Mouse (Mus musculus) kidney, embryonic 16.5 days (tissue): ENCODE results near the gene Gfra1. TPM values are rescaled to one million over a fixed set of nuclear protein-coding genes. Genes with fewer than 3 reads are reported as not detected.
A peak's percentile ranks its signal among the peaks of the same experiment; 100 is the strongest.

Source experiments
- ATAC-seq: fragments of 200-750 bp; cut with Nextera tagmentation; 2 replicates; pipeline ENCODE4 v1.8.0; 2017; ENCODE audit warnings: moderate TSS enrichment; ENCODE audit not compliant: low FRiP score, low TSS enrichment
- H3K27ac ChIP-seq: fragments of 300-500 bp; sonication (generic); 2 replicates; pipeline ENCODE4 v1.5.1; 2014; ENCODE audit warnings: low read length
- H3K27me3 ChIP-seq: fragments of 300-500 bp; sonication (generic); 2 replicates; pipeline ENCODE4 v1.6.1; 2014; ENCODE audit warnings: low read length, control low read depth, mixed read lengths; ENCODE audit not compliant: insufficient read depth
- H3K36me3 ChIP-seq: fragments of 300-500 bp; sonication (generic); 2 replicates; pipeline ENCODE4 v1.6.1; 2014; ENCODE audit warnings: low read length, control low read depth, mixed read lengths; ENCODE audit not compliant: insufficient read depth
- H3K4me1 ChIP-seq: fragments of 300-500 bp; sonication (generic); 2 replicates; pipeline ENCODE4 v1.6.1; 2014; ENCODE audit warnings: low read length, control low read depth, mixed read lengths; ENCODE audit not compliant: insufficient read depth
- H3K4me2 ChIP-seq: fragments of 300-500 bp; sonication (generic); replicated peaks from 2 replicates; pipeline ENCODE4 v1.6.1; 2014; ENCODE audit warnings: low read depth, low read length
- H3K4me3 ChIP-seq: fragments of 300-500 bp; sonication (generic); 2 replicates; pipeline ENCODE4 v1.5.1; 2014; ENCODE audit warnings: mild to moderate bottlenecking, low read length
- H3K9ac ChIP-seq: fragments of 300-500 bp; sonication (generic); replicated peaks from 2 replicates; pipeline ENCODE4 v1.6.1; 2014; ENCODE audit warnings: low read length
- H3K9me3 ChIP-seq: fragments of 300-500 bp; sonication (generic); 2 replicates; pipeline ENCODE4 v1.6.1; 2016; ENCODE audit warnings: low read length, control low read depth
- WGBS: fragments of 180-500 bp; shearing (Covaris S2); extraction: QIAGEN DNeasy Blood & Tissue Kit; methylation state at CpG from one replicate; pipeline ENCODE4 v1.1.7; 2014; 5-methylcytosine and 5-hydroxymethylcytosine counted together
- polyA plus RNA-seq: library from polyadenylated mRNA; unstranded; fragments of >200 nt; fragmentation: Nextera tagmentation; extraction: Ambion mirVana; gene quantifications from 2 replicates; pipeline ENCODE4 v1.2.1, GENCODE M21; 2015

The Gfra1 gene
- polyA plus RNA-seq, 1 experiment from 2014 or later, result 66.9 TPM

DNA sequence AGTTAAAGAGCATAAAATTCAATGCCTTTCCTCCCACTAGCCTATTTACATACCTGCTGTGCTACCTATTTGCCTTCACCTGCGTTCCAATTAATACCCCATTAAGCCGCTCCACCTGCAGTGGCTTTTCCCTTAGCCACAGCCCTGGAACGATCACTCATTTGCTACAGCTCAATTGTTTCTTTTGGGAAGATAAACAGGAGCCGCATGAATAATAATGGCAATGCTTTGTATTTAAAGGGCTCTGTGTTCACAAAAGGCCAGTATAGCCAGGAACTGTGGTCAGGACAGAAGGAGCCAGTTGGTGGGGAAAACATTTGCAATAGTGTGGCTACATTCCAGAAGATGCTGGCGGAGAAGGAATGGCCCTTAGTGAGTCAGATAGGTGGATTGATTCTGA, 141.1 kb downstream of the Gfra1 start:
- no peak for ATAC-seq
- peaks cover 7% of the 10 kb centered on the region; the same call in 1 of the 2 replicates for H3K36me3 ChIP-seq
- no peak overlapping the region for H3K9ac ChIP-seq
- 0 out of 2 replicates have a peak, but pooled peaks cover 8% of the 10 kb centered on the region for H3K4me1 ChIP-seq
- WGBS, result 78% methylated on average over 5 of the region's 5 CpGs
- 0 out of 2 replicates have a peak overlapping the region, but pooled peaks have one; percentile 30 for H3K27ac ChIP-seq
- peaks cover 12% of the 10 kb centered on the region; the same call in 1 of the 2 replicates for H3K9me3 ChIP-seq
- H3K27me3 ChIP-seq, result no peaks in the 10 kb centered on the region
- no peak overlapping the region for H3K4me2 ChIP-seq
- H3K4me3 ChIP-seq, result no peak overlapping the region

GRCm38 (mm10) chr19:58313785-58314184, 141.9 kb downstream of the Gfra1 start:
- ATAC-seq, result no peak
- Histone ChIP-seq H3K9me3 (peaks cover 12% of the 10 kb centered on the region; the same call in 1 of the 2 replicates), H3K27me3 (no peaks in the 10 kb centered on the region), H3K4me3 (no peak overlapping the region), H3K36me3 (peaks cover 7% of the 10 kb centered on the region; the same call in 1 of the 2 replicates), H3K27ac (no peak overlapping the region), H3K4me1 (0 out of 2 replicates have a peak, but pooled peaks cover 8% of the 10 kb centered on the region), H3K4me2 (no peak overlapping the region), H3K9ac (no peak overlapping the region)
- 86% methylated on average over 2 of the region's 2 CpGs for WGBS

DNA sequence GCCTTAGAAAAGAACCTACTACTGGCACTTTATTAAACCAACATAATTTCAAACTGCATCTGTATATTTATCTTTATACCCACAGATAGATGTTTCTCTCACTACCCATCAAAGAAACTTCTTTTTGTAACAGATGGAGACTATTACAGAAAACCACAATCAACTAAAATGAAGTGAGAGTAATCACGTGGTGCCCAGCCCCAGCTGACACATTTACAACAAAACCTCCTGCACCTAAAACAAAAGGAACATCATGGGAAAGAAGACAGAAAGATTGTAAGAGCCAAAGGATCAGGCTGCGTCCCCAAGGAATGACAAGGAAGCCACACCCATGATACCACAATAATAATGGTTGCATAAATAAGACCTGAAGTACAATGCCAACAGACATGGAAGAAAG, 143.2 kb downstream of the Gfra1 start:
- no peak overlapping the region for H3K27ac ChIP-seq
- H3K36me3 ChIP-seq, result peaks cover 7% of the 10 kb centered on the region; the same call in 1 of the 2 replicates
- H3K4me2 ChIP-seq, result no peak overlapping the region
- no peak for ATAC-seq
- no peak overlapping the region for H3K9ac ChIP-seq
- H3K9me3 ChIP-seq, result peaks cover 12% of the 10 kb centered on the region; the same call in 1 of the 2 replicates
- no peak overlapping the region for H3K4me3 ChIP-seq
- H3K27me3 ChIP-seq, result no peaks in the 10 kb centered on the region
- 74% methylated on average over 2 of the region's 2 CpGs for WGBS
- 0 out of 2 replicates have a peak, but pooled peaks cover 8% of the 10 kb centered on the region for H3K4me1 ChIP-seq

DNA sequence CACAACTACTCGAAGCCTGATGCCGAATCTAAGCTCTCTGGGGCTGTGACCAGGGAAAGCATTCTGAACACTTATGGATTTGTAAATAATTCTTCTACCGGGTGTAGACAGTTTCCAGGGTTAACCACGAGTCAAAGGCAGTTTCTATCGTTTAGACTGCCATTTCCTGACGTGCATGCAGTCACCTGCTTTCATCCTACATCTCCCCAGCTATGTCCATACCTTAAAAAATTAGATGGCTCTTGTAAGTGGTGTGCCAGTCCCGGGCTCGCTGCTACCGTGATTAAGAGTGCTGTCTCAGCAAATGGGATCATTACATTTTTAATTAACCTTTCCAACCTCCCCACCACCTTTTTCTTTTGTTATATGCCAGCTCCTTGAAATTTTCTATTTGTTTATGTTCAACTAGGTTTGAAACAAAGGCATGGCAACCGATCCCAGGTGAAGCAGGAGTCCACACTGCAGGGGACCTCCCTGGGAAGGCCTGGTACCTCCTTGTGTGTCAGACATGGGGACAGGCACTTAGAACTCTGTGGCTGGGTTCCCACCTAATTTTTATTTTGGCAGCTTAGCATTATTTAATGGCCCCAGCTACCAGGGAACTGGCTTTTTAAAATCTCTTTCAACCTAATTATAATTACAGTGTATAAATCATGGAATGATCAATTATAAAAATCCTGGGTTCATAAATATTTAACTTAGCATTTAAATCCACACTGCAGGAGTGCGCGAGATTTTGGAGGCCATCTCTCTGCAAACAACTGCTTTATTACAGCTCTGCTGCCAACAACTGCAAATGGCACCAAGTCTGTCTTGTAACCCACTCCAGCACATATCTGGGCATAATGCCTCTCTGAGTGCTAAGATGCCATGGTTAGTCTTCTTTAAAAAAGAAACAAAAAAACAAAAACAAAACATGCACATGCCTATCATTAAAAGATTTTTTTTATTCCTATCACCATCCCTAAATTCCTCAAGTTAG, 145.1 kb downstream of the Gfra1 start:
- Histone ChIP-seq H3K27me3 (no peaks in the 10 kb centered on the region), H3K9ac (no peak overlapping the region), H3K4me3 (no peak overlapping the region), H3K36me3 (peaks cover 7% of the 10 kb centered on the region; the same call in 1 of the 2 replicates), H3K4me2 (peak overlapping the region; percentile 20), H3K27ac (no peak overlapping the region), H3K9me3 (peaks cover 12% of the 10 kb centered on the region; the same call in 1 of the 2 replicates), H3K4me1 (0 out of 2 replicates have a peak, but pooled peaks cover 8% of the 10 kb centered on the region)
- ATAC-seq, result no peak
- 42% methylated on average over 12 of the region's 12 CpGs for WGBS

DNA sequence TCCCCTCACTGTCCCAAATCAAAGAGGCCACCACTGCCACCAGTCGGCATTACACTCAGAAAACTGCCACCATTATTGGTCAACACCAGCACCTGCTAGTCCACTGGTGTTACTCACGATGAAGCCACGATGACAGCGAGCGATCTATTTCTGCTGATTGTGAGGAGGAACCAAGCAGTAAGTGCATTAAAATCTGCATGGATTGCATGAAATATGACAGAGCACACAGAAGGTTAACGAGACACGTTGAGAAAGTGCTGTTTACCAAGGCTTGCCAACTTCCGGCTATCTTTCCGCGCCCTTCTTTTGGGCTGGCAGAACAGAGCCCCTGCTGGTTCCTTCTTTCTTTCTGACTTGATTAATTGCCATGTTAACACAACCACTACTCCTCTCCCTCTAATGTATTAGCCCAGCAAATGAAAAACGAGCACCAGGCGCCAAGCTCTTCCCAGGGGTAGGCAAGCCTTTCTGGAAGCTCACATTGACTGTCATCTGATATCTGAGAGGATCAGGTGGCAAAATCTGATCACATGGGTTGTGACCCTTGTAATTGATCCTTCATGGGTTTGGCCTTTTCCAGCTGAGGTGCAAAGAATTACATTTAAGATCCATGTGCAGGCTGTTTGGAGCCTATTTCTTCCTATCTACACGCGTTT, 146.0 kb downstream of the Gfra1 start:
- Histone ChIP-seq H3K27ac (no peak overlapping the region), H3K4me1 (0 out of 2 replicates have a peak, but pooled peaks cover 8% of the 10 kb centered on the region), H3K36me3 (peaks cover 5% of the 10 kb centered on the region; the same call in 1 of the 2 replicates), H3K27me3 (no peaks in the 10 kb centered on the region), H3K9me3 (peaks cover 12% of the 10 kb centered on the region; the same call in 1 of the 2 replicates), H3K4me3 (no peak overlapping the region), H3K9ac (no peak overlapping the region), H3K4me2 (peak overlapping the region; percentile 20)
- WGBS, result 29% methylated on average over 14 of the region's 14 CpGs
- ATAC-seq, result peak; percentile 42; the same call in 1 of the 2 replicates

DNA sequence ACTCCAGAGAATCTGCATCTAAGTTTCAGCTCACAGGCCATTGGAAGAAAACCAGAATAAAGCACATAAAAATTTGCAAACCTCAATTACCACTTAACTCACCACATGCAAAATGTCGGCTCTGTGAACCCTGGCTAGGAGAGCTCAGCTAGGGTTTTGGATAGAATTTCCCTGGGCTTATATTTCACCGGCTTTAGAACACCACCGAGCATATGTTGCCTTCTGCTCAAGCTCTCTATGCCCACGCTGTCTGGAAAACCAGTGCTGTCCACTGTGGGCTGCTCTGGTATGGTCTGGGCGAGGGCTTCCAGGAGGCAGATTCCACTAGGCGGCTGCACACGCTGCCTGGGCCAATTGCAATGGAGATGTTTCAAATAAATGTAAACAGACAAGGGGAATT, 154.6 kb downstream of the Gfra1 start:
- WGBS, result 67% methylated on average over 7 of the region's 7 CpGs
- Histone ChIP-seq H3K4me2 (no peak overlapping the region), H3K4me1 (0 out of 2 replicates have a peak, but pooled peaks cover 4% of the 10 kb centered on the region), H3K9ac (no peak overlapping the region), H3K36me3 (no peaks in the 10 kb centered on the region), H3K4me3 (no peak overlapping the region), H3K27me3 (no peaks in the 10 kb centered on the region), H3K9me3 (no peaks in the 10 kb centered on the region), H3K27ac (no peak overlapping the region)
- ATAC-seq, result no peak

DNA sequence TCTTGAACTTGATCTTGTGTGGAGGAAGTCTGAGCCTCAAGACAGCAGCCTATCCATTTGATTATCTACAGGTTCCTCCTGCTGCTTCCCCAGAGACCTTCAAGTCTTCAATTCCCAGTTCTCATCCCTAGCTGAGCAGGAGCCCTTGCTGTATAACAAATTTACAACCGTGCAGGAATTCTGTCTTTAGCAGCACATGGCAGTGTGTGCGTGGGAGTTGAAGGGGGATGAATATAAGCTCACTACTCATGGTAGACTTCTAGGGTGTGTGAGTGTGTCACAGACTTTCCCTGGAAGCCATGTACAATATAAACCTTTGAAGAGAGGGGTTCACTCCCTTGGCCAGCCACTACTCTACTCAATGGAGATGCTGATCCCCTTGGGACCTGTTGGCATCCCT, 157.8 kb downstream of the Gfra1 start:
- H3K4me2 ChIP-seq, result no peak overlapping the region
- no peak overlapping the region for H3K4me3 ChIP-seq
- no peaks in the 10 kb centered on the region for H3K36me3 ChIP-seq
- WGBS, result 23% methylated on average over 2 of the region's 2 CpGs
- H3K9ac ChIP-seq, result no peak overlapping the region
- no peaks in the 10 kb centered on the region for H3K27me3 ChIP-seq
- H3K4me1 ChIP-seq, result 0 out of 2 replicates have a peak, but pooled peaks cover 4% of the 10 kb centered on the region
- H3K9me3 ChIP-seq, result no peaks in the 10 kb centered on the region
- H3K27ac ChIP-seq, result no peak overlapping the region
- no peak for ATAC-seq

DNA sequence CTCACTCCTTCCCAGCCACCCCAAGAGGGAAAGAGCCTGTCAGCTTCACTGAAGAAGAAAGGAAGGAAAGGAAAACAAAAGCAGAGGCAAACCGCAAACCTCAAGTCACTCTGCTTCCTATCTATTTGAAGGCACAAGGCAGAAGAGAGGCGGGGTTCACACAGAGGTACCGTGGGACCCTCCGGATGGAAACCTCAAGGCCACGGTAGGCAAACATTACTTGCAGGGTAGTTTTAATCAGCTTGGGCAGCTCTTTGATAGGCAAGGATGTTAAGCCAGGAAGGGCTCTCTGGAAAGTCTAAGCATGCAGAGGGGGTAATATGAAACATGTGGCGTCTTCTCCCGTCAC, 158.9 kb downstream of the Gfra1 start:
- Histone ChIP-seq H3K27me3 (no peaks in the 10 kb centered on the region), H3K4me2 (no peak overlapping the region), H3K9ac (no peak overlapping the region), H3K4me3 (no peak overlapping the region), H3K4me1 (0 out of 2 replicates have a peak, but pooled peaks cover 4% of the 10 kb centered on the region), H3K36me3 (no peaks in the 10 kb centered on the region), H3K27ac (no peak overlapping the region), H3K9me3 (no peaks in the 10 kb centered on the region)
- WGBS, result 55% methylated on average over 7 of the region's 7 CpGs
- ATAC-seq, result no peak

- ATAC-seq, result no peak
- H3K4me1 ChIP-seq, result 0 out of 2 replicates have a peak, but pooled peaks cover 4% of the 10 kb centered on the region
- no peak overlapping the region for H3K4me2 ChIP-seq
- H3K27me3 ChIP-seq, result no peaks in the 10 kb centered on the region
- H3K27ac ChIP-seq, result no peak overlapping the region
- 83% methylated on average over 14 of the region's 14 CpGs for WGBS
- no peaks in the 10 kb centered on the region for H3K9me3 ChIP-seq
- H3K36me3 ChIP-seq, result no peaks in the 10 kb centered on the region
- no peak overlapping the region for H3K4me3 ChIP-seq
- no peak overlapping the region for H3K9ac ChIP-seq
Measured at GRCm38 (mm10) chr19:58295986-58296841, 159.5 kb downstream of the Gfra1 start.
